Mouse (Mus musculus): ENCODE measurements around the gene Stk38. TPM values are rescaled to one million over a fixed set of nuclear protein-coding genes. Genes with fewer than 3 reads are reported as not detected.

The Stk38 gene
- total and polyA plus RNA-seq, 2 experiments = 45.8 to 54.4 TPM

GRCm38 (mm10) chr17:28936622-28937345, 71.0 kb downstream of the Stk38 start:
- Histone ChIP-seq H3K27me3 (ENCODE audit: control insufficient read depth, insufficient read depth, low read length) (no peaks in the 10 kb centered on the region), H3K4me3 (ENCODE audit: insufficient read depth, low read depth, low read length) (no peak overlapping the region), H3K36me3 (ENCODE audit: control insufficient read depth, insufficient read depth, low read length) (no peaks in the 10 kb centered on the region), H3K79me2 (ENCODE audit: control insufficient read depth, insufficient read depth, low read length) (no peaks in the 10 kb centered on the region), H3K4me1 (ENCODE audit: control insufficient read depth, insufficient read depth, low read length) (no peaks in the 10 kb centered on the region; the same call in 1 of the 2 replicates), H3K27ac (replicated peaks; ENCODE audit: insufficient read depth, low read depth, low read length) (peak overlapping the region; percentile 28; the same call in 1 of the 2 replicates), H3K9ac (ENCODE audit: low read depth, low read length) (no peak overlapping the region)
- 53% methylated on average over 10 of the region's 10 CpGs for WGBS
- DNase-seq (ENCODE audit: extremely low read depth, low read depth, low spot score) = peak; percentile 88
- TF ChIP-seq POLR2A (IDR thresholded peaks at IDR 0.05; ENCODE audit: extremely low read depth, insufficient read depth, low read length) (no peak), CTCF (IDR thresholded peaks at IDR 0.05; ENCODE audit: low read depth, low read length) (peak; percentile 88)

GRCm38 (mm10) chr17:28936133-28936532, 71.7 kb downstream of the Stk38 start:
- Histone ChIP-seq H3K9ac (ENCODE audit: low read depth, low read length) (no peak overlapping the region), H3K4me1 (ENCODE audit: control insufficient read depth, insufficient read depth, low read length) (no peaks in the 10 kb centered on the region; the same call in 1 of the 2 replicates), H3K27me3 (ENCODE audit: control insufficient read depth, insufficient read depth, low read length) (no peaks in the 10 kb centered on the region), H3K36me3 (ENCODE audit: control insufficient read depth, insufficient read depth, low read length) (no peaks in the 10 kb centered on the region), H3K27ac (replicated peaks; ENCODE audit: insufficient read depth, low read depth, low read length) (no peak overlapping the region), H3K4me3 (ENCODE audit: insufficient read depth, low read depth, low read length) (no peak overlapping the region), H3K79me2 (ENCODE audit: control insufficient read depth, insufficient read depth, low read length) (no peaks in the 10 kb centered on the region)
- no peak for DNase-seq (ENCODE audit: extremely low read depth, low read depth, low spot score)
- WGBS = 88% methylated on average over 7 of the region's 7 CpGs
- TF ChIP-seq CTCF (IDR thresholded peaks at IDR 0.05; ENCODE audit: low read depth, low read length) (no peak), POLR2A (IDR thresholded peaks at IDR 0.05; ENCODE audit: extremely low read depth, insufficient read depth, low read length) (no peak)

GRCm38 (mm10) chr17:28934120-28934916, 73.5 kb downstream of the Stk38 start:
- Histone ChIP-seq H3K36me3 (ENCODE audit: control insufficient read depth, insufficient read depth, low read length) (no peaks in the 10 kb centered on the region), H3K27me3 (ENCODE audit: control insufficient read depth, insufficient read depth, low read length) (no peaks in the 10 kb centered on the region), H3K79me2 (ENCODE audit: control insufficient read depth, insufficient read depth, low read length) (no peaks in the 10 kb centered on the region), H3K4me3 (ENCODE audit: insufficient read depth, low read depth, low read length) (no peak overlapping the region), H3K9ac (ENCODE audit: low read depth, low read length) (no peak overlapping the region), H3K4me1 (ENCODE audit: control insufficient read depth, insufficient read depth, low read length) (peaks cover 4% of the 10 kb centered on the region; the same call in 1 of the 2 replicates), H3K27ac (replicated peaks; ENCODE audit: insufficient read depth, low read depth, low read length) (no peak overlapping the region)
- WGBS = 78% methylated on average over 19 of the region's 19 CpGs
- TF ChIP-seq CTCF (IDR thresholded peaks at IDR 0.05; ENCODE audit: low read depth, low read length) = no peak
- TF ChIP-seq POLR2A (IDR thresholded peaks at IDR 0.05; ENCODE audit: extremely low read depth, insufficient read depth, low read length) = no peak
- DNase-seq (ENCODE audit: extremely low read depth, low read depth, low spot score) = no peak

GRCm38 (mm10) chr17:28932274-28932673, 75.5 kb downstream of the Stk38 start:
- TF ChIP-seq CTCF (IDR thresholded peaks at IDR 0.05; ENCODE audit: low read depth, low read length) (no peak), POLR2A (IDR thresholded peaks at IDR 0.05; ENCODE audit: extremely low read depth, insufficient read depth, low read length) (no peak)
- Histone ChIP-seq H3K4me1 (ENCODE audit: control insufficient read depth, insufficient read depth, low read length) (peaks cover 4% of the 10 kb centered on the region; the same call in 1 of the 2 replicates), H3K36me3 (ENCODE audit: control insufficient read depth, insufficient read depth, low read length) (no peaks in the 10 kb centered on the region), H3K27me3 (ENCODE audit: control insufficient read depth, insufficient read depth, low read length) (no peaks in the 10 kb centered on the region), H3K4me3 (ENCODE audit: insufficient read depth, low read depth, low read length) (no peak overlapping the region), H3K27ac (replicated peaks; ENCODE audit: insufficient read depth, low read depth, low read length) (no peak overlapping the region), H3K9ac (ENCODE audit: low read depth, low read length) (no peak overlapping the region), H3K79me2 (ENCODE audit: control insufficient read depth, insufficient read depth, low read length) (no peaks in the 10 kb centered on the region)
- 92% methylated on average over 4 of the region's 4 CpGs for WGBS
- no peak for DNase-seq (ENCODE audit: extremely low read depth, low read depth, low spot score)

- H3K36me3 ChIP-seq (ENCODE audit: control insufficient read depth, insufficient read depth, low read length) = no peaks in the 10 kb centered on the region
- no peak overlapping the region for H3K27ac ChIP-seq (replicated peaks; ENCODE audit: insufficient read depth, low read depth, low read length)
- H3K27me3 ChIP-seq (ENCODE audit: control insufficient read depth, insufficient read depth, low read length) = no peaks in the 10 kb centered on the region
- no peak overlapping the region for H3K4me3 ChIP-seq (ENCODE audit: insufficient read depth, low read depth, low read length)
- no peaks in the 10 kb centered on the region for H3K79me2 ChIP-seq (ENCODE audit: control insufficient read depth, insufficient read depth, low read length)
- H3K9ac ChIP-seq (ENCODE audit: low read depth, low read length) = no peak overlapping the region
- H3K4me1 ChIP-seq (ENCODE audit: control insufficient read depth, insufficient read depth, low read length) = peaks cover 4% of the 10 kb centered on the region; the same call in 1 of the 2 replicates
- TF ChIP-seq CTCF (IDR thresholded peaks at IDR 0.05; ENCODE audit: low read depth, low read length) (no peak), POLR2A (IDR thresholded peaks at IDR 0.05; ENCODE audit: extremely low read depth, insufficient read depth, low read length) (no peak)
- DNase-seq (ENCODE audit: extremely low read depth, low read depth, low spot score) = no peak
- WGBS = 87% methylated on average over 18 of the region's 18 CpGs
Measured at GRCm38 (mm10) chr17:28931436-28932211, 76.2 kb downstream of the Stk38 start.

All from liver, adult 2 months (tissue).